Mouse (Mus musculus): ENCODE measurements at regions not wholly inside any gene's neighbourhood (a gene's known extent, or its start where the extent isn't known, plus 50 kb on each side); places are given as distances from the start of the nearest gene placed in this dataset.
A peak's percentile ranks its signal among the peaks of the same experiment; 100 is the strongest.

GRCm38 (mm10) chr15:25539344-25540176, 82.8 kb upstream of the Myo10 start:
- H3K27me3 ChIP-seq (replicated peaks), result no peaks in the 10 kb centered on the region
- H3K9ac ChIP-seq, result no peak overlapping the region
- no peak overlapping the region; the same call in 1 of the 2 replicates for H3K4me2 ChIP-seq
- no peaks in the 10 kb centered on the region for H3K9me3 ChIP-seq
- WGBS, result 51% methylated on average over 20 of the region's 20 CpGs
- no peak overlapping the region for H3K27ac ChIP-seq
- no peaks in the 10 kb centered on the region for H3K36me3 ChIP-seq
- H3K4me3 ChIP-seq (replicated peaks), result no peak overlapping the region
- ATAC-seq (ENCODE audit: insufficient read depth, low FRiP score, low read depth), result no peak
- no peaks in the 10 kb centered on the region for H3K4me1 ChIP-seq

GRCm38 (mm10) chr15:25542382-25542781, 79.9 kb upstream of the Myo10 start:
- Histone ChIP-seq H3K4me3 (replicated peaks) (no peak overlapping the region), H3K36me3 (no peaks in the 10 kb centered on the region), H3K4me2 (no peak overlapping the region), H3K27ac (no peak overlapping the region), H3K27me3 (replicated peaks) (no peaks in the 10 kb centered on the region), H3K9ac (no peak overlapping the region), H3K9me3 (no peaks in the 10 kb centered on the region), H3K4me1 (no peaks in the 10 kb centered on the region)
- no peak for ATAC-seq (ENCODE audit: insufficient read depth, low FRiP score, low read depth)
- 74% methylated on average over 4 of the region's 4 CpGs for WGBS

- Histone ChIP-seq H3K9ac (no peak overlapping the region), H3K27ac (no peak overlapping the region; the same call in 1 of the 2 replicates), H3K4me1 (no peaks in the 10 kb centered on the region), H3K36me3 (no peaks in the 10 kb centered on the region), H3K4me3 (replicated peaks) (no peak overlapping the region), H3K4me2 (no peak overlapping the region), H3K27me3 (replicated peaks) (no peaks in the 10 kb centered on the region), H3K9me3 (no peaks in the 10 kb centered on the region)
- ATAC-seq (ENCODE audit: insufficient read depth, low FRiP score, low read depth), result no peak
- WGBS, result 23% methylated on average over 4 of the region's 4 CpGs
Measured at GRCm38 (mm10) chr15:25546185-25546584, 76.1 kb upstream of the Myo10 start.

GRCm38 (mm10) chr15:25550269-25551054, 71.9 kb upstream of the Myo10 start:
- Histone ChIP-seq H3K9ac (no peak overlapping the region), H3K36me3 (no peaks in the 10 kb centered on the region), H3K27me3 (replicated peaks) (no peaks in the 10 kb centered on the region), H3K9me3 (no peaks in the 10 kb centered on the region), H3K27ac (no peak overlapping the region), H3K4me2 (no peak overlapping the region), H3K4me1 (no peaks in the 10 kb centered on the region), H3K4me3 (replicated peaks) (no peak overlapping the region)
- 77% methylated on average over 8 of the region's 8 CpGs for whole genome bisulfite sequencing
- no peak for ATAC-seq (ENCODE audit: insufficient read depth, low FRiP score, low read depth)

- Histone ChIP-seq H3K4me1 (no peaks in the 10 kb centered on the region), H3K9ac (no peak overlapping the region), H3K36me3 (no peaks in the 10 kb centered on the region), H3K27me3 (replicated peaks) (no peaks in the 10 kb centered on the region), H3K4me3 (replicated peaks) (no peak overlapping the region), H3K27ac (no peak overlapping the region), H3K9me3 (no peaks in the 10 kb centered on the region), H3K4me2 (no peak overlapping the region)
- WGBS, result 82% methylated on average over 10 of the region's 10 CpGs
- ATAC-seq (ENCODE audit: insufficient read depth, low FRiP score, low read depth), result no peak
Measured at GRCm38 (mm10) chr15:25554945-25555344, 67.4 kb upstream of the Myo10 start.

- no peak for ATAC-seq (ENCODE audit: insufficient read depth, low FRiP score, low read depth)
- no peak overlapping the region for H3K4me2 ChIP-seq
- 36% methylated on average over 2 of the region's 2 CpGs for WGBS
Measured at GRCm38 (mm10) chr15:25555852-25556251, 66.5 kb upstream of the Myo10 start.

GRCm38 (mm10) chr15:25557566-25557965, 64.8 kb upstream of the Myo10 start:
- Histone ChIP-seq H3K9me3 (no peaks in the 10 kb centered on the region), H3K27me3 (replicated peaks) (no peaks in the 10 kb centered on the region), H3K4me3 (replicated peaks) (no peak overlapping the region), H3K4me2 (no peak overlapping the region), H3K9ac (no peak overlapping the region), H3K36me3 (no peaks in the 10 kb centered on the region), H3K27ac (no peak overlapping the region), H3K4me1 (no peaks in the 10 kb centered on the region)
- WGBS, result 45% methylated on average over 8 of the region's 8 CpGs
- 0 out of 2 replicates have a peak, but pooled peaks have one; percentile 68 for ATAC-seq (ENCODE audit: insufficient read depth, low FRiP score, low read depth)

More at GRCm38 (mm10) chr15:25555852-25556251, 66.5 kb upstream of the Myo10 start:
- no peaks in the 10 kb centered on the region for H3K27me3 ChIP-seq (replicated peaks)
- H3K4me3 ChIP-seq (replicated peaks), result no peak overlapping the region
- H3K36me3 ChIP-seq, result no peaks in the 10 kb centered on the region
- no peaks in the 10 kb centered on the region for H3K4me1 ChIP-seq
- no peak overlapping the region for H3K9ac ChIP-seq
- no peak overlapping the region for H3K27ac ChIP-seq
- H3K9me3 ChIP-seq, result no peaks in the 10 kb centered on the region

- 88% methylated on average over 7 of the region's 7 CpGs for WGBS
- no peak overlapping the region for H3K9ac ChIP-seq
- no peak for ATAC-seq (ENCODE audit: insufficient read depth, low FRiP score, low read depth)
Measured at GRCm38 (mm10) chr15:25558240-25558639, 64.1 kb upstream of the Myo10 start.

GRCm38 (mm10) chr15:25563641-25564040, 58.7 kb upstream of the Myo10 start:
- no peak overlapping the region for H3K9ac ChIP-seq
- no peak overlapping the region for H3K4me2 ChIP-seq
- H3K36me3 ChIP-seq, result no peaks in the 10 kb centered on the region
- 75% methylated on average over 7 of the region's 7 CpGs for WGBS
- H3K4me1 ChIP-seq, result no peaks in the 10 kb centered on the region
- no peak for ATAC-seq (ENCODE audit: insufficient read depth, low FRiP score, low read depth)
- H3K9me3 ChIP-seq, result no peaks in the 10 kb centered on the region
- no peaks in the 10 kb centered on the region for H3K27me3 ChIP-seq (replicated peaks)
- H3K27ac ChIP-seq, result no peak overlapping the region
- no peak overlapping the region for H3K4me3 ChIP-seq (replicated peaks)

More at GRCm38 (mm10) chr15:25558240-25558639, 64.1 kb upstream of the Myo10 start:
- Histone ChIP-seq H3K27me3 (replicated peaks) (no peaks in the 10 kb centered on the region), H3K27ac (no peak overlapping the region), H3K4me3 (replicated peaks) (no peak overlapping the region), H3K4me2 (no peak overlapping the region), H3K4me1 (no peaks in the 10 kb centered on the region), H3K9me3 (no peaks in the 10 kb centered on the region), H3K36me3 (no peaks in the 10 kb centered on the region)

GRCm38 (mm10) chr15:25572495-25572894, 49.8 kb upstream of the Myo10 start:
- Histone ChIP-seq H3K9ac (no peak overlapping the region), H3K27me3 (replicated peaks) (no peaks in the 10 kb centered on the region), H3K36me3 (no peaks in the 10 kb centered on the region), H3K27ac (no peak overlapping the region), H3K9me3 (no peaks in the 10 kb centered on the region), H3K4me2 (no peak overlapping the region), H3K4me1 (no peaks in the 10 kb centered on the region), H3K4me3 (replicated peaks) (no peak overlapping the region)
- WGBS, result 41% methylated on average over 6 of the region's 6 CpGs
- no peak for ATAC-seq (ENCODE audit: insufficient read depth, low FRiP score, low read depth)
